Mouse (Mus musculus) G1E-ER4 (cell line): ENCODE results near the gene Arhgap15. TPM values are rescaled to one million over a fixed set of nuclear protein-coding genes. Genes with fewer than 3 reads are reported as not detected.

Source experiments
- GATA1 ChIP-seq: IDR thresholded peaks from one replicate; pipeline ENCODE4 v1.8.0; 2012; ENCODE audit warnings: low read length, inconsistent platforms
- polyA plus RNA-seq: library from polyadenylated mRNA; stranded (reverse); fragments of >175 nt; gene quantifications from 2 replicates; pipeline ENCODE4 v1.2.3, GENCODE M21; 2012

The Arhgap15 gene
- polyA plus RNA-seq: 0.29 and 0.31 TPM in 2 replicates

- no peak for TF ChIP-seq GATA1
Observed at GRCm38 (mm10) chr2:43748287-43748983, at the start of gene Arhgap15. Arhgap15 (plus strand) TSS chr2:43748824.

- no peak for TF ChIP-seq GATA1
Observed at GRCm38 (mm10) chr2:43712611-43713138, 35.9 kb upstream of the Arhgap15 start.

GRCm38 (mm10) chr2:43722446-43723103 is 26.0 kb upstream of the Arhgap15 start:
- TF ChIP-seq GATA1: no peak

GRCm38 (mm10) chr2:43723104-43723541 is 25.5 kb upstream of the Arhgap15 start:
- no peak for TF ChIP-seq GATA1

GRCm38 (mm10) chr2:43727181-43727580 is 21.4 kb upstream of the Arhgap15 start:
- TF ChIP-seq GATA1: no peak

GRCm38 (mm10) chr2:43727693-43728092 is 20.9 kb upstream of the Arhgap15 start:
- TF ChIP-seq GATA1: no peak

GRCm38 (mm10) chr2:43728831-43729230 is 19.8 kb upstream of the Arhgap15 start:
- no peak for TF ChIP-seq GATA1

- TF ChIP-seq GATA1: no peak
Observed at GRCm38 (mm10) chr2:43732396-43732795, 16.2 kb upstream of the Arhgap15 start.

- no peak for TF ChIP-seq GATA1
Observed at GRCm38 (mm10) chr2:43737546-43737945, 11.1 kb upstream of the Arhgap15 start.

GRCm38 (mm10) chr2:43738562-43739112 is 10.0 kb upstream of the Arhgap15 start:
- no peak for TF ChIP-seq GATA1

- TF ChIP-seq GATA1: peak; percentile 53
Observed at GRCm38 (mm10) chr2:43739190-43739818, 9.3 kb upstream of the Arhgap15 start.

GRCm38 (mm10) chr2:43749321-43749720 is 697 bp downstream of the Arhgap15 start:
- no peak for TF ChIP-seq GATA1

GRCm38 (mm10) chr2:43755899-43756298 is 7.3 kb downstream of the Arhgap15 start:
- TF ChIP-seq GATA1: no peak

GRCm38 (mm10) chr2:43756626-43757025 is 8.0 kb downstream of the Arhgap15 start:
- TF ChIP-seq GATA1: no peak

GRCm38 (mm10) chr2:43761735-43762134 is 13.1 kb downstream of the Arhgap15 start:
- TF ChIP-seq GATA1: no peak

GRCm38 (mm10) chr2:43763279-43763678 is 14.7 kb downstream of the Arhgap15 start:
- TF ChIP-seq GATA1: no peak
